Mouse (Mus musculus): ENCODE measurements around the gene Ripply3.

GRCm38 (mm10) chr16:94320223-94320622 is 8.0 kb upstream of the Ripply3 start:
- TF ChIP-seq CTCF (IDR thresholded peaks at IDR 0.05; ENCODE audit: borderline replicate concordance, extremely low read depth, insufficient read depth, insufficient read length) (no peak), POLR2A (IDR thresholded peaks at IDR 0.05; ENCODE audit: borderline replicate concordance, extremely low read depth, insufficient read depth, insufficient read length, poor library complexity, severe bottlenecking) (no peak)
